Mouse (Mus musculus) liver, postnatal 0 days (tissue): Measurements from ENCODE around the gene Upf3b.

Source experiments
- CTCF ChIP-seq: sonication (generic); IDR thresholded peaks from 2 replicates; pipeline ENCODE4 v1.5.1; 2016; ENCODE audit warnings: antibody characterized with exemption, low read depth
- EP300 ChIP-seq: IDR thresholded peaks from 2 replicates; pipeline ENCODE4 v1.6.1; 2016; ENCODE audit warnings: antibody characterized with exemption, low read depth, mild to moderate bottlenecking

DNA sequence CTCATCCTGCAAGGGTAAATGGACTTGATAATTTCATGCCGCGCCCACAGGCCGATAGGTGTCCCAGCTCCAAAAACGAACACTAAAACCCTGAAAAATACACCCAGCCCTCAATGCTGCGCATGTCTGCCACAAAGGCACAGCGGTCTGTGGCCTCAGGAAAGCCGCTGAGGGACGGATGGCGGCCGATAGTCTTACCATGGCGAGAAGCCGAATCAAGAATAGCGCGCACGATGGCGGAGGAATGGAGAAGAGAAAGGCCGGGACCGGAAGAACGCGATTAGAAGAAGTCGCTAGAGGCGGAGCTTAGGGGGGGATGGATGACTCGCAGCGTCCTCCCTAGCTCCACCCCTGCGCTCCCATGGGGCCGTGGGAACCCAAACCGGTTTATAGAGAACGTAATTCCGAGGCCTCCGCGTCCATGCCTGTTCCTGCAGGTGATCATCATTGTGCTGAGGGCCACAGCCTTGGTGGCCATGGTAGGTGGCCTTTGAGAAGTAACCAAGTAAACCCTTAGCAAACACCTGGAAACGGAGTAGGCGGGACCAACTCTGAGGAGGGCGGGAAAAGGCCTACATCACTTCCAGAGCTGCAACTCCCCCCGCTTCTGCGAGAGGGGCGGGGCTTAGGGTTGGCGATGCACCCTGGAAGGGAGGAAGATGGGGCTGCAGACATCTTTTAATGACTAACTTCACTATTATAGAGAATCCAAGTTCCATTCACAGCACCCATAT lies 25.0 kb downstream of the Upf3b start, which contains the start of gene Rpl39:
- TF ChIP-seq CTCF: peak; percentile 20
- TF ChIP-seq EP300: 0 out of 2 replicates have a peak, but pooled peaks have one; percentile 29
